Mouse (Mus musculus): ENCODE measurements around the gene Pde4d. TPM values are rescaled to one million over a fixed set of nuclear protein-coding genes. Genes with fewer than 3 reads are reported as not detected.

Pde4d gene
- total and polyA plus RNA-seq, 3 experiments: 18.5 to 18.8 TPM; not detected in 1

DNA sequence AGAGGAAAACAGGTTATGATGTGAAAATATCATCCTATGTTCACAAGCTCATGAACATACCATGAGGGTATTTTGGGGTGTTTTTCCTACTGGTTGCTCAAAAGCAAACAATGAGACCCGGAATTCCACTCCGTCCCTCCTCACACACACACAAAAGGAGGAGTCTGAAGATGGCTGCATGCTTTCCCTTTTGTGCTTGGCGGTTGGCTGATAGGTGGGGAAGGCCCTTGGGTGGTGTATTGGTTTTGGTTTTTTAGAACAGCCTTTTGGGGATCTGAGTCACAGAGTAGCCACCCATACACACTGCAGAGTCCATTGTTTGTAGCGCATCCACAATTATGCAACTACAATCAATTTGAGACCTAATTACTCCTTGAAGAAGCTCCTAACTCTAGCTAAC is 1257.4 kb downstream of the Pde4d start:
- Histone ChIP-seq H3K9me3 (replicated peaks; ENCODE audit: insufficient read depth, low read length) (no peaks in the 10 kb centered on the region), H3K36me3 (ENCODE audit: control insufficient read depth in 1 of 2, insufficient read depth in 2 of 2, low read length in 2 of 2) (peaks cover 0 to 9% of the 10 kb centered on the region in 2 experiments; a peak in 3 of 4 replicates), H3K27me3 (ENCODE audit: control insufficient read depth in 1 of 2, insufficient read depth in 2 of 2, low read length in 2 of 2) (no peaks in the 10 kb centered on the region), H3K79me2 (ENCODE audit: control insufficient read depth, insufficient read depth, low read length, poor library complexity) (peaks cover 11% of the 10 kb centered on the region), H3K4me3 (ENCODE audit: control insufficient read depth in 1 of 2, insufficient read depth in 1 of 2, low read depth in 2 of 2, low read length in 2 of 2) (no peak overlapping the region), H3K4me1 (ENCODE audit: control insufficient read depth in 1 of 2, insufficient read depth in 2 of 2, low read length in 2 of 2) (no peaks in the 10 kb centered on the region), H3K27ac (ENCODE audit: control insufficient read depth, low read depth, low read length) (no peak overlapping the region), H3K9ac (ENCODE audit: control insufficient read depth, low read depth, low read length, poor library complexity, severe bottlenecking) (no peak overlapping the region)
- no peak for DNase-seq (ENCODE audit: low read depth, low spot score)
- TF ChIP-seq MEF2A (IDR thresholded peaks at IDR 0.05; ENCODE audit: extremely low read depth, insufficient replicate concordance, low read depth, low read length, poor library complexity, severe bottlenecking) (no peak), NELFE (IDR thresholded peaks at IDR 0.05; ENCODE audit: low read depth, low read length) (no peak), ZNF384 (IDR thresholded peaks at IDR 0.05; ENCODE audit: low read depth, low read length) (no peak), KAT2A (conservative IDR thresholded peaks at IDR 0.05; ENCODE audit: low read depth, low read length) (no peak), ETS1 (IDR thresholded peaks at IDR 0.05; ENCODE audit: low read depth, low read length) (no peak), MXI1 (IDR thresholded peaks at IDR 0.05; ENCODE audit: low read depth, low read length) (no peak), MYC (IDR thresholded peaks at IDR 0.05; ENCODE audit: low read depth, low read length) (no peak)

DNA sequence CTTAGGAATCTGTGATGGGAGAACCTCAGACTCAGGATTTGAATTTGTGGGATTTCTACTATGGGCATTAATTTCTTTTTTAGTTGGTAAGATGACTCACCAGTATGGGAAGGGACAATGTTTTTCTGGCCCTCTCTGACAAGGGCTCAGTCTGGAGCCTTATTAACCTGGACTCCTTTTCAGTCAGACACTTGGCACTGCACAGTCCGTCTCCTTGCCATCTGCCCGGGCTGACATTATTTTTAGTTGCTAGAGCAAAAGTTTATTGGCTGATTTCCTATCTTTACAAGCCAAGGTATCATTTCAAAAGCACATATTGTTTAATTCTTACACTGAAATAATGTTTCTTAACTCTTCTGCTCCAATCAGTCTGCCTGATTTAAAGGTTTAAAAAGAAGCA is 1258.6 kb downstream of the Pde4d start:
- peaks cover 0 to 9% of the 10 kb centered on the region in 2 experiments; a peak in 3 of 4 replicates for H3K36me3 ChIP-seq (ENCODE audit: control insufficient read depth in 1 of 2, insufficient read depth in 2 of 2, low read length in 2 of 2)
- no peak overlapping the region for H3K27ac ChIP-seq (ENCODE audit: control insufficient read depth, low read depth, low read length)
- H3K79me2 ChIP-seq (ENCODE audit: control insufficient read depth, insufficient read depth, low read length, poor library complexity): peaks cover 10% of the 10 kb centered on the region; the same call in 1 of the 2 replicates
- H3K4me3 ChIP-seq (ENCODE audit: control insufficient read depth in 1 of 2, insufficient read depth in 1 of 2, low read depth in 2 of 2, low read length in 2 of 2): no peak overlapping the region
- no peaks in the 10 kb centered on the region for H3K4me1 ChIP-seq (ENCODE audit: control insufficient read depth in 1 of 2, insufficient read depth in 2 of 2, low read length in 2 of 2)
- H3K27me3 ChIP-seq (ENCODE audit: control insufficient read depth in 1 of 2, insufficient read depth in 2 of 2, low read length in 2 of 2): no peaks in the 10 kb centered on the region
- TF ChIP-seq POLR2AphosphoS5 (IDR thresholded peaks at IDR 0.05; ENCODE audit: borderline replicate concordance, low read depth, low read length) (no peak), RAD21 (IDR thresholded peaks at IDR 0.05; ENCODE audit: low read depth, low read length) (no peak), CTCF (IDR thresholded peaks at IDR 0.05 in 2 of 3, conservative IDR thresholded peaks at IDR 0.05 in 1 of 3; ENCODE audit: control insufficient read depth in 1 of 3, insufficient read depth in 1 of 3, low read depth in 2 of 3, low read length in 3 of 3, poor library complexity in 1 of 3, severe bottlenecking in 1 of 3) (no peak), RCOR1 (IDR thresholded peaks at IDR 0.05; ENCODE audit: low read depth, low read length) (no peak), ZNF384 (IDR thresholded peaks at IDR 0.05; ENCODE audit: low read depth, low read length) (no peak), TCF12 (IDR thresholded peaks at IDR 0.05; ENCODE audit: low read depth, low read length) (no peak), MYC (IDR thresholded peaks at IDR 0.05; ENCODE audit: low read depth, low read length) (no peak), CHD1 (IDR thresholded peaks at IDR 0.05; ENCODE audit: low read depth, low read length) (no peak), JUND (IDR thresholded peaks at IDR 0.05; ENCODE audit: low read depth, low read length) (no peak), SIN3A (IDR thresholded peaks at IDR 0.05; ENCODE audit: low read length) (no peak), USF1 (IDR thresholded peaks at IDR 0.05; ENCODE audit: low read depth, low read length) (no peak), NELFE (IDR thresholded peaks at IDR 0.05; ENCODE audit: low read depth, low read length) (no peak), MYB (IDR thresholded peaks at IDR 0.05; ENCODE audit: low read depth, low read length) (no peak), MAZ (IDR thresholded peaks at IDR 0.05; ENCODE audit: low read depth, low read length) (no peak), HCFC1 (IDR thresholded peaks at IDR 0.05; ENCODE audit: low read depth, low read length) (no peak), ZMIZ1 (IDR thresholded peaks at IDR 0.05; ENCODE audit: low read depth, low read length) (no peak), TBP (IDR thresholded peaks at IDR 0.05; ENCODE audit: low read depth, low read length) (no peak)
- H3K9ac ChIP-seq (ENCODE audit: control insufficient read depth, low read depth, low read length, poor library complexity, severe bottlenecking): no peak overlapping the region
- DNase-seq (ENCODE audit: low read depth, low spot score): no peak
- no peaks in the 10 kb centered on the region for H3K9me3 ChIP-seq (replicated peaks; ENCODE audit: insufficient read depth, low read length)

All from MEL (cell line).